Mouse (Mus musculus): ENCODE measurements around the gene Insr.
A peak's percentile ranks its signal among the peaks of the same experiment; 100 is the strongest.

The Insr gene

DNA sequence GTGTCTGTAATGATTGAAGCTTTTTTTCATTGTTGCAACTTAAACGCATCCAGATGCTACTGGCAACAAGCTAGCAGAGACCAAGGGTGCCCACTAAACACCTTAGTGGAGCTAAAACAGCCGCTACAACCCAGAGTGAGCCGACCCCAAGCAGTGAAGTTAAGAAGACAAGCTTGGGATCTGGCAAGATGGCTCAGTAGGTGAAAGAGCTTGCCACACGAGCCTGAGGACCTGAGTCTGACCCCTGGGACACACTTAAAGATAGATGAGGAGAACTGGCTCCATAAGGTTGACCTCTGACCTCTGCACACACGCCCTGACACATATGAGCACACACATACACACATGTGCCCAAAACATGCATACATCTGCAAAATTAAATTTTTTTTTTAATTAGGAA, 4.2 kb downstream of the Insr start:
- DNase-seq (ENCODE audit: low read depth, low spot score) = no peak

DNA sequence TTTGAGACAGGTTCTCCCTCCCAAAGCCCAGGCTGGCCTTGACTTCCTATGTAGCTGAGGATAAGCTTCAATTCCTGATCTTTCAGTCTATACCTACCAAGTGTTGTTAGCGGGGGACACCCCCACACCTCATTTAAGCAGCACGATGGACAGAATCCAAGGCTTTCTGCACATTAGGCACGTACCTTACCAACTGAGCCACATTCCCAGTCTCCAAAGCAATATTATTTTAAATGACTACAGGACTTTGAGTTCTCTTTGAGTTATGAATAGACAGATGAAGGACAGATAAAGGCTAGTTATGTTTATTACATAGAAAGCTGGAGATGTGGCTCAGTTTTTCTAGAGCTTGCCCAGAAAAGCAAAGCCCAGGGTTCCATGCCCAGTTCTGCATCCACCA, 5.6 kb downstream of the Insr start:
- no peak for DNase-seq (ENCODE audit: low read depth, low spot score)

DNA sequence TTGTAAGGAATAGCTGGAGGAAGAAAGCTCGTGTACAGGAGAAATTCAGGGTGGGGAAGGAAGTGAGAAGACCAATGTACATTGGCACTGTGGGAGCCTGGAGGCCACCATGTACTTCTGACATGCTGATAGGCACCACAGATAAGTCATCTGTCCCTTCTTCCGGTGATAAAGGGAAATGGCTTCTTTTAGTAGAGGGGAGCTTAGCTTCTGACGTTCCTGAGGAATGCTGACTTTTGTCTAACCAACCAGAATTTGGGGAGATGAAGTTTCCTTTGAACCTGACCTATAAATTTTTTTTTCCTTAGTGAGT, 12.0 kb downstream of the Insr start:
- no peak for DNase-seq (ENCODE audit: low read depth, low spot score)

DNA sequence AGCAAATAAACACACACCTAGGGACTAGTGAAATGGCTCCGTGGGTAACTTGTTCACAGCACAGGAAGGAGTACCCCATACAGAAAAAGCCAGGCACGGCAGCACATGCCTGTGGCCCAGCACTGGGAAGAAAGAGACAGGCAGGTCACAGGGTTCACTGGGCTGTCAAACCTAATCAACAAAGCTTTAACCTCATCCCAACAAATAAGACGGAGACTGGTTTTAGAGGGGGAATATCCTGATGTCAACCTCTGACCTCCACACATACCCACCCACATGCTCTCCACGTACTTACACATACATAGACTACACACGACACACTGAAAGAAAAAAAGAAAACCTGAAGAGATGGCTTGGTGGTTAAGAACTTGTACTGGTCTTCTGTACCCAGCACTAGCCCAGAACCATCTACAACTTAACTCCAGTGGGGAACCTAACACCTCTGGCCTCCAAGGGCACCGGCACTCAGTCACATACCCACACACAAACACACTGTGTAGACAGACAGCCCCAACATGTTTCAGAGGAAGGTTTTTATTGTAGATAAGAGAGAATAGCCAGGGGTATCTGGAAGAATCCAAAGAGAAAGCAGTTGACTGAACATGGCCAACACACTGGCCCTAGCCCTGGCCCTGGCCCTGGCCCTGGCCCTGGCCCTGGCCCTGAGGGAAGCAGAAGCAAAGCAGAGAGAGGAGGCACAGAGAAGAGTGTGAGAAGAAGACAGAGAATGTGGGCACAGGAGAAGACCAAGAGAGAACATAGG, 12.6 kb downstream of the Insr start:
- DNase-seq (ENCODE audit: low read depth, low spot score) = no peak

DNA sequence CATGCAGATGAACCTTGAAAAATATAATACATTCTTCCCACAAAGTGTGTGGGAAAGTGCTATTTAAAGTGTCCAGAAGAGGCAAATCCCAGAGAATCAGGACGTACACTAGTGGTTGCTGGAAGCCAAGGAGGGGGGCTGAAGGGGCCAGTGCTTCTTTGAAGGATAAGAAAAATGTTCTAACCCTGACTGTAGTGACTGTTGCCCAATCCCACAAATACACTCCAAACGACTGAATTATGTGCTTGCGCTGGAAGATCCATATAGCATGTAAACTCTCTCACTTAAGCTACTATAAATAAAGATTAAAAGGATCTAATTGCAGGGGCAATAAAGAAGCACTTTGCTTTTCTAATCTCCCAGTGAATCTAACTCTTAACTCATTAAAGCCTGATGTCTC, 14.2 kb downstream of the Insr start:
- no peak for DNase-seq (ENCODE audit: low read depth, low spot score)

DNA sequence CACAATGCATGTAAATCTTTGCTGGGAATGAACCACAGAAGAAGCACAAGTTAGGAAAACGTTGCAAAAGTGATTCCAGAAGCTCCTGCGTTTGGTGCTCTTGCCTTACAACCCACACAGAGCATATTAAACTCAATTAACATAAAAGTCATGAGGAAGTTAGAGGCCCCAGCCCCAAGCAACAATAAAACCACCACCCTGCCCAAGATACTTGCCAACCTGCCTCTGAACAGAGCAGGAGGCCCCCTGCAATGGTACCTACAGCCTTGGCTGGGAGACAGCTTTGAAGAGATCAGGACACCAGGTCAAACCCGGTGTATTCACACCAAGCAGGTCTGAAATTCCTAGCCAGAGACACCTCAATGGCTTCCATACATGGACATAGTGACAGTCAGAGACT, 16.6 kb downstream of the Insr start:
- DNase-seq (ENCODE audit: low read depth, low spot score) = no peak

DNA sequence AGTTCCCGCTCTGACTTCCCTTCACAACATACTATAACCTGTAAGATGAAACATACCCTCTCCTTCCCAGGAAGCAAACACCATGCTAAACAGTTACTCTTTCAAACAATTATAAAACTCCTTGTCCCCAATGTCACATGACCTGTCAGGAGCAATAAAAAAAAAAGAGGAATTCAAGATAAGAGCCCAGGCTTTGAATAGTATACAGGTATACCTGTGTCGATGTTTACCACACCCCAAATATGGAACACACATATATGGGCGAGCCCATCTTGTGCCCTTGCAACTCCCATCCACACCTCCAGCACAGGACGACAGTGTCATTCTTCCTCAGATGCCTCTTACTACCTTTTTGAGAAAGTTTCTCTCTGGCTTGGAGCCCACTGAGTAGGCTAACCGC, 18.3 kb downstream of the Insr start:
- DNase-seq (ENCODE audit: low read depth, low spot score) = no peak

DNA sequence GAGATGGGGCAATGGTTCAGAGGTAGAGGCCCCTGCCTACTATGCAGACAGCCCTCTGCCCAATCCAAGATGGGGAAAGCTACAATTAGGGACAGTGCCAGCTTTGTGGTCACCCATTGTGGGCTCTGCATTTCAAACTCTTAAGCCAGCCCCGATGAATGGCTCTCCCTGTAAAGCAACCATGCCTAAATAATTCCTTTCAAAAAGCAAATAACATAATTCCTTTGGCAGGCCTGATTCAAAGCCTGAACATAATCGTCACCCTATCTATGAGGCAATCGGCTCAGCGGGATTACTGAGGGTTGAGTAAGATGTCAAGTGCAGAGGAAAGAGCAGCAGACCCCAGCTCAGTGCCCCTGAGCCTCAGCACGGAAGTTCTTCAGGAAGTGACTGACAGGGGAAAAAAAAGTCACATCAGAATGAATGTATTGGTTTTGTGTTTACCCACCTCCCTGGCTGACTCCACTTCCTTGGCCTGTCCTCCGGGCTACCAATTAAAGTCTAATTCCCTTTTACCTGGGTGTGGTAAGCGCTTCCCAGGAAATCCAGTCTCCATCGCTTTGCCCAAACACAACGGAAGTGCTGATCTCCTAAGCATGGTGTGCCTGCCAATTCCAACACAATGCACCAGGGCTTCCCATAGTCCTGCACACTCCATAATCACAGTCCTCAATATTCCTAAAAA, 19.1 kb downstream of the Insr start:
- no peak for DNase-seq (ENCODE audit: low read depth, low spot score)

DNA sequence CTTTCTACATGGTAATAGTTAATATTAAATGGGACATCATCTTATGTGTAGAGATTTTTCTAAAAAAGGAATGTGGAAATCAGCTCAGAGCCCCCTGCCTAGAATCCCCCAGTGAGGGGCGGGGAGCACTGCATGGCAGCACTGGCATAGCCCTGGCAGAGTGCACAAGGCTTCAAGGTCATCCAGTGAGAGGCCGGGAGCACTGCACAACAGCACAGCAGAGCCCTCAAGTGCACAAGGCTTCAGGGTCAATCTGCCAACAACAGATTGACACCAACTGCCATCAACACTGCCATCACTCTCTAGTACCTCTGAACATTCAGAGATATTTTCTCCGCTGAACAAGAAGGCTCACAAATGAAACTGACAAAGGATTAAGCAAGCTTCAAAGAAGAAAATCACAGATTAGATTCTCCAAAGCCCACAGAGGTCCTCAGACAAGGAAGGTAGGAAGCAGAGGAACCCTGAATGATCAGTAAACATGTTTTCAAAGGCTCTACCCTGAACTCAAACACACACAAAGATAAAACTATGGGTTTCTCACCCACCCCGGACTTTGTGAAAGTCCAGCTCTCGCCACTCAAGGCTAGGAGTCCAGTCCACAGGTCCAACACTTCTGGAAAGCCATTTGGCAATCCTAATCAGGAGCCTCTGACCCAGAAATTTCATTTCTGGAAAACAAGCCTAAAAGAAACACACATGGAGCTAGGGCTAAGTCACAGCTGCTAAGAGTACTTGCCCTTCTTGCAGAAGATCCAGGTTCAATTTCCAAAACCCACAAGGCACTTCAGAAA, 23.1 kb downstream of the Insr start:
- DNase-seq (ENCODE audit: low read depth, low spot score) = no peak

DNA sequence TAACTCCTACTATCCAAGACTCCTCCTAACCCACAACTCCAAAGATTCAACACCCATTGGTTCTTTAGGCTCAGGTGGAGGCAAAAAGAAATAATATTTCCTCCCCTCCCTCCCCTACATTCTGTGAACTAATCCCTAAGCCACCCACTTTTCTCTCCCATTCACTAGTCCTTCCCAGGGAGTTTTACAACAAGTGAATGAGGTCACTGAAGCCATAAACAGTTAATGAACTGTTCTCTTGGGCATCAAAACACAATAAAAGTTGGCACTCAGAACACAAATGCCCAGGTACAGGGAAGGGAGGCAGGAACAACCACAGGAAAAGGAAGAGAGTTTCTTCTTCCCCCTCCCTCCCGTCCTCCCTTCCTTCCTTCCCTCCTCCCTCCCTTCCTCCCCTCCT, 24.1 kb downstream of the Insr start:
- no peak for DNase-seq (ENCODE audit: low read depth, low spot score)

DNA sequence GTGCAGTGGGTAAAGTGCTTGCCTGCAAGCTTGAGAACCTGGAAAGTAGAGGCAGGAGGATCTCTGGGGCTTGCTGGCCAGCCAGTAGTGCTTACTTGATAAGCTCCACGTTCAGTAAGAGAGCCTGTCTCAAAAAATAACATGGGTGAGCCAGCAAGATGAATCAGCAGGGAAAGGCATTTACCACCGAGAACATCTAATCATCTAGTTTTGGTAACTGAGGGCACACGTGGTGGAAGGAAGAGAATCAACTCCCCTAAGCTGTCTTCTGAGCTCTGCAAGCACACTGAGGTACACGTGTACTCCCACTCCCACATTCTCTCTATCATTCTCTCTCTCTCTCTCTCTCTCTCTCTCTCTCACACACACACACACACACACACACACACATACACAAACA, 26.2 kb downstream of the Insr start:
- no peak for DNase-seq (ENCODE audit: low read depth, low spot score)

DNA sequence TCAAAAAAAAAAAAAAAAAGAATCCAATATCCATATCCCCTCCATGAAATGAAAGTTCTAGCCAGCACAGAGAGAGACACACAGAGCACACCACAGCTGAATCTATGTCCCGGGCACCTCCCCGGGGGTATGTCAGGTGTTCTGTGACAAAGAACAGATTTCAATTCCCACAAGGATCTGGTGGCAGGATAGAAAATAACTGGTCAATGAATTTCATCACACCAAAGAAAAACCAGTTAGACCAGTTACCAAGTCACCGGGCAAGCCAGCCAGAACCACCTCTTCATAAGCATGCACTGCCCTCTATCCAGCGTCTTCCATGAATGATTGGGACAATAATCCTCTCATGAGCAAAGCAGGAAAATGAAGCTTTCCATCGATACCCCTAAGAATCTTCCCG, 26.8 kb downstream of the Insr start:
- DNase-seq (ENCODE audit: low read depth, low spot score) = no peak

DNA sequence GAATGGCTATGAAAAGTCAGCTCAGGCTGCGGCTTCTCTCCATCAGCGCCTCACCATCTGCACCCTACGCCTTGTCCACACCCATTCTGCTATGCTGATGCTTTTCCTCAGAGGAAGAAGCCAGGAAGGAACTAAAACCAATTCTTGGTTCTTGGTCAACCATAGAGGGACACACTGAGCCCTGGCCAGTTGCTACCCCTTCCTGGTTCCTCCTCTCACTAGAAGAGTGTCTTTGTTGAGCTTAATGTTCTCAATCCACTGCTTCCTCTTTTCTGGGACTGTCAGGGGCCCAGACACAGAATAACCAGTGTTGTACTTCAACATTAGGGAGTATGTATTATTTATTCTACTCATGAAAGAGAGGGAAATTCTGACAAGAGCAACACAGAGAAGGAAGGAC, 28.3 kb downstream of the Insr start:
- no peak for DNase-seq (ENCODE audit: low read depth, low spot score)

DNA sequence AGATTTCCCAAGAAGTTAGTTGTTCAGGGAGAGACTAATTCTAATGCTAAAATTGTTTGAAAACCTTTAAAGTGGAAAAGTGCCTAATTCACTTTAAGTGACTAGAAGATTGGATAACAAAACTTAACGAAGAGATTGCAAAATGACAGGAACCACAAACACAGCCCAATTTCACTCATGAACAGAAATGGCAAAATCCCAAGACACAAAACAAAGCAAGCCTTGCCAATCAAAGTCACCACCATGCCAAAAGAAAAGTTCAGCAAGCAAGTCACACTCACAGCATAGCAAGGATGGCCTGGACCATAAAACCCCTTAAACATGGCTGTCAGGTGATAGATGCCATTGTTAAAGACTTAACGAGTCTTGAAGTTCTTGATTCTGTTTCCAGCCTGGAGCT, 29.5 kb downstream of the Insr start:
- DNase-seq (ENCODE audit: low read depth, low spot score) = no peak

DNA sequence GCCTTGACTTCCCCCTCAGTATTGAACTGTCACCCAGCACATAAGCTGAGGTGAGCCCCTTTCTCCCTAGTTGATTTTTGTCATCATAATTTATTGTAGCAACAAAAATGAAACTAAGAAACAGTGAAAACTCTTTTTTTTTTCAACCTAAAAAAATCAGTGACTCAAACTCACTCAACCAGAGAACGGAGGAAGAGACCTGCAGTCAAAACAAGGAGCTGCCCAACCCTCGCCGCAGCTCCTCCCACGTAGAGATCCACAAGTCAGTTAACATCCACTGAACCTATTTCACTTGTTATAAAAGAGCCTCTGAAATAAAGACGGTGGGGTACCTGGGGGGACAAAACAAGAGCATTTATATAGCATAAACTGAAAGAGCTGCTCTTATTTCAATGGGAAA, 30.7 kb downstream of the Insr start:
- no peak for DNase-seq (ENCODE audit: low read depth, low spot score)

DNA sequence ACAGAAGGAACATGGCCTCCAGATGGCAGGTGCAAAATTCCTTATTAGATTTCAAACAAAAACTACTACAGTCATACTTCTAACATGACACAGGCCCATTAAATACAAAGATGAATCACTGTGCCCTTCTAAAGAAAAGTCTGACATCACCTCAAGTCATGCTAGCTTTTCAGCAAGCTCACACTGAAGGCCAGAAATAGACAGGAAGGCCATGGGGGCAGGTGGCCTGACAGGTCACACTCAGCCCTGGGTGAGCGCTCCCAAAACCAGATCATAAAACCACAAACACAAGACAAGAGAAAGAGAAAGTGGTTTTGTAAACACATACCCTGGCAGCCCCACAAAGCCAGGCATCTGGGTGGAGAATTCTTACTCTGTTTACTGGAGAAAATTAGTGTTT, 32.3 kb downstream of the Insr start:
- DNase-seq (ENCODE audit: low read depth, low spot score) = peak; percentile 50

DNA sequence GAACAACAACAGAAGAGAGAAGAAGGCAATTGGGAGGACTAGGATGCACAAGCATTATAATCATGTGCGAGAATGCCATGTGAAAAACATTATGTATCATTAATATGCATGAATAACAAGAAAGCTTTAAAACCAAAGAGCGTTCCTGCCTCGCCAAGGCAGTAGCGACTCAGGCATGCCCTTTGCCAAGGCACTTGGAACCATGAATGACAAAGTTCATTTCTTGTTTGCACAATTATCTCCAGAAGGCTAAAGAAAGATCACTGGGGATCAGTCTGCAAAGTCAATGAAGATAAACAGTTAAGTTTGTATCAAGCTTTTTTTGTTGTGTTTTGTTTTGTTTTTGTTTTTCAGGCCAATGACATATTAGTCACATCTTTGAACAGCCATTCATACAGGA, 36.2 kb downstream of the Insr start:
- DNase-seq (ENCODE audit: low read depth, low spot score) = no peak

DNA sequence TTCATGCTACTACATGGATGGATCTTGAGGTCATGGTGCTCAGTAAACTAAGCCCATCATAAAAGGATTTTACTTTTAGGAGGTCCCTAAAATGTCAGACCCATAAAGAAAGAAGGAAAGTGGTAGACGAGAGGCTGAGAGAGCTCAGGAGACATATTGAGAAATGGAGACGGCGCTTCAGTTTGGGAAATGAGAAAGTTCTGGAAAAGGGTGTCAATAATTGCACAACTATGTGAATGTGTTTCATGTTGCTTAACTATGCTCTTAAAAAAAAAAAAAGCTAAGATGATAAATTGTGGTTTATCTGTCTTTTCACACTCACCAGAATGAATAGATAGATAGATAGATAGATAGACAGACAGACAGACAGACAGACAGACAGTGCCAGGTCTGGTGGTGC, 38.7 kb downstream of the Insr start:
- DNase-seq (ENCODE audit: low read depth, low spot score) = no peak

DNA sequence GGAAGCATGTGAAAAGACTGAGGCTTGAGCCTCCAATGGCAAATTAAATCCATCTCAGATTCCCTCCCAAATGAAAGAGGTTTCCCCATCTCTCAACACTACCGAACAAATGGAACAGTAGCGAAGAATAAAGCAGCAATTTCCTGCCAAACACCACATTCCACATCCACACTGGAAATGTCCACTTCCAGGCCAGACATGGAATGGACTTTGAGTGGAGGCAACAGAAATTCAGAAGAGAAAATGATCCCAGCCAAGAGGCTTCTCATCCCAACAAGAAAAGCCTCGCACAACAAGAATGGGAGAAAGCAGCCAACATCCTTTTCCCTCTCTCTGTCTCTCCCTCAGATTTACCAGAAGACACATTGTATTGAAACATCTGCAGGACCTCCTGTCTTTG, 39.8 kb downstream of the Insr start:
- no peak for DNase-seq (ENCODE audit: low read depth, low spot score)

DNA sequence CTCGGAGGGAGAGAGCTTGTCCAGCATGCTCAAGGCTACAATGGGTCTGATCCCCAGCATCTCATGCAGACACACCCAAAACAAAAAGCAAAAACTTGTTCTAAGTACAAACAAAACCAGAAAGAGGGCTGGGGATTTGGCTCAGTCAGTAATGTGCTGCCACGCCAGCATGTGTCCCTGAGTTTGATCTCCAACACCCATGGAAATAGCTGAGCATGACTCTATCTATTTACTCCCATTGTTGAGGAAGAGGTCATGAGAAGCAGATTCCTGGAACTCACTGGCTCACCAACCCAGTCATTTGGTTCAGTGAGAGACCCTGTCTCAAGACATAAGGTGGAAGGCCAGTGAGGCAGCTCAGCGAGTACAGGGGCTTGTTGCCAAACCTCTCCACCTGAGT, 40.6 kb downstream of the Insr start:
- DNase-seq (ENCODE audit: low read depth, low spot score) = no peak

DNA sequence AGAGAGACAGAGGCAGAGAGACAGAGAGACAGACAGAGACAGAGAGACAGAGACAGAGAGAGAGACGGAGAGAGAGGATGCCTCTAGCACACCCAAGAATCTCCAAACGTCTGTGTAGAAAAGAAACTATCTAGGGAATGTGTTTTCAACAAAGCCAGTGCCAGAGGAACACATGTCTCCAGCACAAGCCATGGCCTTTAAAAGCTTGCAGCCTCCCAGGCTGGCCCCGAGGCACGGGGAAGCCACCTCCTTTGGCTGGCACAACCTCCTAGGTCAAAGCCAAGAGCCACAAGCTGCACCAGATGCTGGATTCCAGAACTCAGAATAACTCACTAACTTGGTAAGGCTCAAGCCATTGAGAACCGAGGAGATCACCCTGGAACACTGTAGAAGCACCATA, 42.1 kb downstream of the Insr start:
- peak; percentile 75 for DNase-seq (ENCODE audit: low read depth, low spot score)

DNA sequence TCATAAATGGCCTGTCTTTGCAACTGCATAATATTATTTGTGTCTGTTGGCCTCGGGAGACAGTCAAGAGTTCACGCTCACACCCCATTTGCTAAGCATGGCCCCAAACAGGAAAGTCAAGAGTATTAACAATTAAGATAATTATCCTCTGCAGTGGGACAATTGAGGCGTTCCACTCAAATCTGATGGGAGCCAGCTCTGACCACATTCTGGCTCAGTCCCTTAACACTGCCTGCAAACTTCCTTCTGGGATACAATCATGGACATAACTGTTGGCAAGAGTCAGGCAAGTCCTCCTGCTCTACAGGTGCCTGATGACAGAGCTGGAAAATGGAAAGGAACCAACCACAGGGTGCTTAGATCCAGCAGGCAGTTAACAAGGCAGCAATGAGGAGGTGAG, 43.1 kb downstream of the Insr start:
- DNase-seq (ENCODE audit: low read depth, low spot score) = no peak

DNA sequence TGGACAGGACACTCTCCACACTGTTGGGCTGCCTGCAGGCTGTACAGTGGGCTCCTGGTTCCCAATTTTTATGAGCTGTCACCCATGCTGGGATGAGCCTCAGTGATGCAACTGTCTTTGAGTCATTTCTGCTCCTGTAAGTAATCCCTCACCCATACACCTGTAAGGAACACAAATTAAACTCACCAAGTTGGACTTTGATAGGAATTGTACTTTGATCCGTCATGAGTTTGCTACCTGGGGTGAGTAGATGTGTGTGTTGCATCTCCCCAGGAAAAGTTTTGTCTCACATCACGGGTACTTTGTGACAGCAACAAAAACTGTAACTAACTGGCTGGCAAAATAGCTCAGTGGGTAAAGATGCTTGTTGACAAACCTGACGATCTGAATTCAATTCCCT, 44.8 kb downstream of the Insr start:
- no peak for DNase-seq (ENCODE audit: low read depth, low spot score)

Data from skeletal muscle tissue, adult 2 months (tissue).